ENCODE assay signal across 9 mouse cellular contexts in the genomic region with DNA sequence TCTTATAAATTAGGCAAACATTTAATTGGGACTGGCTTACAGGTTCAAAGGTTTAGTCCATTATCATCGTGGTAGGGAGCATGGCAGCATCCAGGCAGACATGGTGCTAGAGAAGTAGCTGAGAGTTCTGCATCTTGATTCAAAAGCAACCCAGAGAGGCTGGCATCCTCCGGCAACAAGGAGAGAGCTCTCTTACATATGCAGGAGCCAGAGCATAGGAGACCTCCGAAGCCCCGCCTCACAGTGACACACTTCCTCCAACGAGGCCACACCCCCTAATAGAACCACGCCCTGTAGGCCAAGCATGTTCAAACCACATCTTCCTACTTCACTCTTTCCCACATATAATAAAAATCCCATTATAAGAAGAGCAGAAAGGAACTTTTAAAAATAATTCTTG.
DNase-seq lines count a peak whose midpoint lies in the region; ATAC-seq lines count a peak whose summit lies in the region.
"Had no signal": no experiment of that assay in that cellular context is flagged by ENCODE, and none has a peak within 500 bp of the region (broad histone marks: within the 10 kb centered on the region; RNA-seq: fewer than 3 reads in every experiment).

No protein-coding gene starts in this region.

- WGBS in heart, embryonic 11.5 days (ENCODE audit: insufficient replicate concordance) = 67% methylated on average over 6 of the region's 6 CpGs
- WGBS in hindbrain, embryonic 12.5 days = 56% methylated on average over 6 of the region's 6 CpGs
- 49% methylated on average over 6 of the region's 6 CpGs for WGBS in liver, embryonic 13.5 days (ENCODE audit: insufficient replicate concordance)

- intact Hi-C loops in heart, postnatal 36 days (cut with DNase I) = loop anchor here (1.0 to 10.0 kb wide), 4 partner anchors 181 to 458 kb away; no protein-coding TSS in a partner anchor

- no peaks in the 10 kb centered on the region for H3K36me3 ChIP-seq in heart, embryonic 11.5 days (ENCODE audit: control insufficient read depth, insufficient read depth, low read length)
- H3K36me3 ChIP-seq in hindbrain, embryonic 12.5 days = no peaks in the 10 kb centered on the region
- no peaks in the 10 kb centered on the region for H3K36me3 ChIP-seq in liver, embryonic 13.5 days
- H3K36me3 ChIP-seq: limb, embryonic 15.5 days had no signal

- no peak overlapping the region for H3K27ac ChIP-seq in heart, embryonic 11.5 days (ENCODE audit: low read depth, low read length)
- no peak overlapping the region for H3K27ac ChIP-seq in hindbrain, embryonic 12.5 days
- no peak overlapping the region for H3K27ac ChIP-seq in liver, embryonic 13.5 days
- H3K27ac ChIP-seq: limb, embryonic 15.5 days had no signal

- no peaks in the 10 kb centered on the region for H3K27me3 ChIP-seq in heart, embryonic 11.5 days (ENCODE audit: control insufficient read depth, insufficient read depth, low read length)
- no peaks in the 10 kb centered on the region; the same call in 1 of the 2 replicates for H3K27me3 ChIP-seq in hindbrain, embryonic 12.5 days
- no peaks in the 10 kb centered on the region for H3K27me3 ChIP-seq in liver, embryonic 13.5 days
- H3K27me3 ChIP-seq: limb, embryonic 15.5 days had no signal

- no peak overlapping the region for H3K9ac ChIP-seq in heart, embryonic 11.5 days (ENCODE audit: low read depth, low read length)
- no peak overlapping the region for H3K9ac ChIP-seq in hindbrain, embryonic 12.5 days
- no peak overlapping the region for H3K9ac ChIP-seq in liver, embryonic 13.5 days
- H3K9ac ChIP-seq: limb, embryonic 15.5 days had no signal

- peak overlapping the region; percentile 41 for H3K4me2 ChIP-seq in heart, embryonic 11.5 days
- H3K4me2 ChIP-seq in hindbrain, embryonic 12.5 days (replicated peaks) = peak overlapping the region; percentile 44
- no peak overlapping the region for H3K4me2 ChIP-seq in liver, embryonic 13.5 days

- no peaks in the 10 kb centered on the region for H3K4me1 ChIP-seq in heart, embryonic 11.5 days (ENCODE audit: control insufficient read depth, insufficient read depth, low read length)
- peaks cover 10% of the 10 kb centered on the region; the same call in 1 of the 2 replicates for H3K4me1 ChIP-seq in hindbrain, embryonic 12.5 days
- no peaks in the 10 kb centered on the region for H3K4me1 ChIP-seq in liver, embryonic 13.5 days (replicated peaks)
- H3K4me1 ChIP-seq: limb, embryonic 15.5 days had no signal

- no peak overlapping the region for H3K4me3 ChIP-seq in heart, embryonic 11.5 days (ENCODE audit: low read depth, low read length)
- no peak overlapping the region for H3K4me3 ChIP-seq in hindbrain, embryonic 12.5 days
- H3K4me3 ChIP-seq in liver, embryonic 13.5 days (replicated peaks) = no peak overlapping the region

- DNase-seq in heart, postnatal 36 days = no peak
- DNase-seq in Muller cell, postnatal 12 days (ENCODE audit: inconsistent ontology term) = peak; percentile 54
- peak; percentile 6 for DNase-seq in liver, embryonic 13.5 days
- no peak for DNase-seq in urinary bladder, postnatal 10 days (ENCODE audit: low spot score)
- no peak for DNase-seq in gastrocnemius, postnatal 10 days
- no peak for DNase-seq in urinary bladder, adult 2 months (ENCODE audit: low spot score)

- ATAC-seq in heart, embryonic 11.5 days (replicated peaks; ENCODE audit: insufficient number of reproducible peaks, low FRiP score, low TSS enrichment) = no peak
- peak; percentile 64; the same call in 1 of the 2 replicates for ATAC-seq in hindbrain, embryonic 12.5 days (ENCODE audit: low FRiP score)
- ATAC-seq in liver, embryonic 13.5 days (ENCODE audit: low read depth) = peak; percentile 43; the same call in 1 of the 2 replicates

- H3K9me3 ChIP-seq in heart, embryonic 11.5 days (replicated peaks; ENCODE audit: control insufficient read depth, low read length) = no peaks in the 10 kb centered on the region
- peaks cover 8% of the 10 kb centered on the region; the same call in 1 of the 2 replicates for H3K9me3 ChIP-seq in hindbrain, embryonic 12.5 days (replicated peaks)
- H3K9me3 ChIP-seq in liver, embryonic 13.5 days (replicated peaks) = 0 out of 2 replicates have a peak, but pooled peaks cover 3% of the 10 kb centered on the region
- H3K9me3 ChIP-seq: limb, embryonic 15.5 days had no signal

Comparison
In these comparisons a context has a peak if more than half of its experiments do, and no peak if none do; other contexts are left out.
1. DNase-seq: peak in Muller cell, postnatal 12 days (single experiment) and liver, embryonic 13.5 days (single experiment); none in heart, postnatal 36 days (0 of 2), urinary bladder, postnatal 10 days (single experiment), gastrocnemius, postnatal 10 days (single experiment) and urinary bladder, adult 2 months (single experiment).